Mouse (Mus musculus) small intestine, adult 2 months (tissue): ENCODE results near the gene 1700020N15Rik.

Experiments used
- CTCF ChIP-seq: fragments of 200-500 bp; IDR thresholded peaks from 2 replicates; pipeline ENCODE4 v1.5.1; 2012; ENCODE audit warnings: low read depth, mild to moderate bottlenecking, control low read depth, inconsistent platforms, low read length, moderate library complexity, mixed read lengths; ENCODE audit not compliant: insufficient replicate concordance, insufficient read length; ENCODE audit errors: extremely low read depth
- POLR2A ChIP-seq: fragments of 200-500 bp; IDR thresholded peaks from 2 replicates; pipeline ENCODE4 v1.6.1; 2012; ENCODE audit warnings: low read depth, mild to moderate bottlenecking, control low read depth, inconsistent platforms, low read length, moderate library complexity

GRCm38 (mm10) chrX:69976790-69977579, 31.9 kb downstream of the 1700020N15Rik start:
- TF ChIP-seq CTCF (no peak), POLR2A (no peak)
